Mouse (Mus musculus) MEL (cell line): ENCODE measurements around the gene Med4. TPM values are rescaled to one million over a fixed set of nuclear protein-coding genes. Genes with fewer than 3 reads are reported as not detected.

Experiments used
- DNase-seq: peaks from one replicate; pipeline ENCODE4 v3.0.0; 2011; ENCODE audit warnings: low read depth, low spot score
- H3K27ac ChIP-seq: 2 replicates; pipeline ENCODE4 v1.5.1; 2012; ENCODE audit warnings: low read depth, mild to moderate bottlenecking, control low read depth, low read length, moderate library complexity; ENCODE audit not compliant: control insufficient read depth
- H3K27me3 ChIP-seq, 2 experiments: fragments of 150-350 bp in 1 of 2; sonication (generic) in 1 of 2; 2 replicates each; pipeline ENCODE4 v1.6.1; 2012; ENCODE audit warnings: low read length in 2 of 2, mild to moderate bottlenecking in 2 of 2, improper control_type of control experiment in 1 of 2, moderate library complexity in 1 of 2; ENCODE audit not compliant: insufficient read depth in 2 of 2, control insufficient read depth in 1 of 2
- H3K36me3 ChIP-seq, 2 experiments: 2 replicates each; pipeline ENCODE4 v1.6.1; 2012 to 2014; ENCODE audit warnings: low read length in 2 of 2, improper control_type of control experiment in 1 of 2, inconsistent platforms in 1 of 2, mild to moderate bottlenecking in 1 of 2; ENCODE audit not compliant: insufficient read depth in 2 of 2, control insufficient read depth in 1 of 2
- H3K4me1 ChIP-seq, 2 experiments: fragments of 150-350 bp in 1 of 2; sonication (generic) in 1 of 2; 2 replicates each; pipeline ENCODE4 v1.6.1; 2012; ENCODE audit warnings: low read length in 2 of 2, improper control_type of control experiment in 1 of 2, mild to moderate bottlenecking in 1 of 2; ENCODE audit not compliant: insufficient read depth in 2 of 2, control insufficient read depth in 1 of 2
- H3K4me3 ChIP-seq, 2 experiments: fragments of 150-350 bp in 1 of 2; sonication (generic) in 1 of 2; 2 replicates each; pipeline ENCODE4 v1.5.1; 2012; ENCODE audit warnings: low read depth in 2 of 2, low read length in 2 of 2, mild to moderate bottlenecking in 2 of 2, moderate library complexity in 2 of 2, control low read depth in 1 of 2, improper control_type of control experiment in 1 of 2; ENCODE audit not compliant: control insufficient read depth in 1 of 2, insufficient read depth in 1 of 2
- H3K79me2 ChIP-seq: 2 replicates; pipeline ENCODE4 v1.6.1; 2012; ENCODE audit warnings: mild to moderate bottlenecking, low read length, moderate library complexity; ENCODE audit not compliant: control insufficient read depth, poor library complexity, insufficient read depth
- H3K9ac ChIP-seq: 2 replicates; pipeline ENCODE4 v1.6.1; 2012; ENCODE audit warnings: low read depth, mild to moderate bottlenecking, control low read depth, low read length, moderate library complexity; ENCODE audit not compliant: control insufficient read depth, poor library complexity, severe bottlenecking
- H3K9me3 ChIP-seq: fragments of 150-350 bp; sonication (generic); replicated peaks from 2 replicates; pipeline ENCODE4 v1.6.1; 2012; ENCODE audit warnings: mild to moderate bottlenecking, low read length, improper control_type of control experiment, moderate library complexity; ENCODE audit not compliant: insufficient read depth
- BHLHE40 ChIP-seq: IDR thresholded peaks from 2 replicates; pipeline ENCODE4 v1.6.1; 2012; ENCODE audit warnings: low read depth, mild to moderate bottlenecking, inconsistent platforms, low read length, improper control_type of control experiment, borderline replicate concordance
- CHD1 ChIP-seq: IDR thresholded peaks from 2 replicates; pipeline ENCODE4 v1.6.1; 2012; ENCODE audit warnings: low read depth, mild to moderate bottlenecking, inconsistent platforms, low read length, improper control_type of control experiment
- E2F4 ChIP-seq: IDR thresholded peaks from 2 replicates; pipeline ENCODE4 v1.6.1; 2011; ENCODE audit warnings: low read depth, low read length, improper control_type of control experiment, borderline replicate concordance
- ELF1 ChIP-seq: IDR thresholded peaks from 2 replicates; pipeline ENCODE4 v1.6.1; 2014; ENCODE audit warnings: low read depth, mild to moderate bottlenecking, inconsistent platforms, low read length, improper control_type of control experiment, moderate library complexity
- GABPA ChIP-seq: IDR thresholded peaks from 2 replicates; pipeline ENCODE4 v1.6.1; 2012; ENCODE audit warnings: low read depth, mild to moderate bottlenecking, inconsistent platforms, low read length, improper control_type of control experiment, moderate library complexity
- HCFC1 ChIP-seq: IDR thresholded peaks from 2 replicates; pipeline ENCODE4 v1.6.1; 2012; ENCODE audit warnings: low read depth, mild to moderate bottlenecking, inconsistent platforms, low read length, improper control_type of control experiment, moderate library complexity
- JUND ChIP-seq: IDR thresholded peaks from 2 replicates; pipeline ENCODE4 v1.6.1; 2011; ENCODE audit warnings: low read depth, mild to moderate bottlenecking, improper control_type of control experiment, low read length
- MAX ChIP-seq: IDR thresholded peaks from 2 replicates; pipeline ENCODE4 v1.6.1; 2011; ENCODE audit warnings: low read length, improper control_type of control experiment
- MAZ ChIP-seq: IDR thresholded peaks from 2 replicates; pipeline ENCODE4 v1.6.1; 2012; ENCODE audit warnings: low read depth, mild to moderate bottlenecking, inconsistent platforms, low read length, improper control_type of control experiment
- MEF2A ChIP-seq: IDR thresholded peaks from 2 replicates; pipeline ENCODE4 v1.6.1; 2014; ENCODE audit warnings: low read depth, mild to moderate bottlenecking, inconsistent platforms, low read length, improper control_type of control experiment; ENCODE audit not compliant: poor library complexity, insufficient replicate concordance, severe bottlenecking; ENCODE audit errors: extremely low read depth
- MXI1 ChIP-seq: IDR thresholded peaks from 2 replicates; pipeline ENCODE4 v1.6.1; 2011; ENCODE audit warnings: mild to moderate bottlenecking, low read depth, low read length, improper control_type of control experiment
- RAD21 ChIP-seq: IDR thresholded peaks from 2 replicates; pipeline ENCODE4 v1.6.1; 2011; ENCODE audit warnings: mild to moderate bottlenecking, low read depth, low read length, improper control_type of control experiment
- RCOR1 ChIP-seq: IDR thresholded peaks from 2 replicates; pipeline ENCODE4 v1.6.1; 2012; ENCODE audit warnings: low read depth, mild to moderate bottlenecking, inconsistent platforms, low read length, improper control_type of control experiment
- SIN3A ChIP-seq: IDR thresholded peaks from 2 replicates; pipeline ENCODE4 v1.6.1; 2012; ENCODE audit warnings: low read length, improper control_type of control experiment, inconsistent platforms
- TAL1 ChIP-seq: IDR thresholded peaks from 2 replicates; pipeline ENCODE4 v1.6.1; 2012; ENCODE audit warnings: mild to moderate bottlenecking, inconsistent platforms, low read length, moderate library complexity, mixed read lengths
- ZKSCAN1 ChIP-seq: IDR thresholded peaks from 2 replicates; pipeline ENCODE4 v1.6.1; 2012; ENCODE audit warnings: low read depth, mild to moderate bottlenecking, inconsistent platforms, low read length, improper control_type of control experiment, moderate library complexity
- ZMIZ1 ChIP-seq: IDR thresholded peaks from 2 replicates; pipeline ENCODE4 v1.6.1; 2012; ENCODE audit warnings: low read depth, mild to moderate bottlenecking, inconsistent platforms, low read length, improper control_type of control experiment, moderate library complexity
- polyA plus RNA-seq, 2 experiments: library from polyadenylated mRNA; stranded (reverse) in 1 of 2; unstranded in 1 of 2; fragments of >175 nt in 1 of 2; fragments of >200 nt in 1 of 2; gene quantifications; 2 replicates each; pipeline versions ENCODE4 v1.2.1 to v1.2.4; 2012; ENCODE audit warnings: low replicate concordance in 2 of 2, low read depth in 1 of 2; ENCODE audit not compliant: insufficient read length in 2 of 2, insufficient read depth in 1 of 2, missing spikeins in 1 of 2
- total RNA-seq: library from RNA; depleted of rRNA; stranded (reverse); fragments of 300-350 nt; gene quantifications from 2 replicates; pipeline ENCODE4 v1.2.3, GENCODE M21; 2012

The Med4 gene
- total and polyA plus RNA-seq, 3 experiments, result 62.2 to 69.2 TPM; not detected in 1

DNA sequence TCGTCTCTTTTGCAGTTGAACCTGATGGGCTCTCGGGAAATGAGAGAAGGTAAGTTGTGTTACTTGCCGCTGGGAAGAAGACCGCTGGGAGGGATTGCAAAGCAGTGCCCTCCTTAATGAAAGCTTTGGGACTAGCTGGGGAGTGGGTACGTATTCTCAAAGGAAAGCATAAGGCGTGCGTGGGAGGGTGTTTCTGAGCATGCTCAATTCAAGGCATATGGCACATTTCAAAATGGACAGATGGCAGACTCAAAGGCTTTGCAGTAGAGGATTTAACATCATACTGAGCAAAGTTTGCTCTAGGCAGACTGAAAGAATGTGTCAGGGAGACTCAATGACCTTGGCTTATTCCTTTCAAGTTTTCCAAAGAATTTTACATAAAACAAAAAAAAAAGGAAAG lies 40.3 kb upstream of the Med4 start:
- no peak for DNase-seq
- H3K4me1 ChIP-seq, result peaks cover 0 to 5% of the 10 kb centered on the region in 2 experiments; a peak in 2 of 4 replicates
- no peaks in the 10 kb centered on the region for H3K79me2 ChIP-seq
- TF ChIP-seq MAX (no peak), RAD21 (no peak), RCOR1 (no peak), MAZ (no peak), JUND (no peak), MEF2A (no peak), GABPA (no peak), MXI1 (no peak), SIN3A (no peak), E2F4 (no peak), ELF1 (no peak), CHD1 (no peak), ZKSCAN1 (no peak), BHLHE40 (no peak)
- H3K4me3 ChIP-seq, result no peak overlapping the region
- no peak overlapping the region for H3K27ac ChIP-seq
- no peak overlapping the region for H3K9ac ChIP-seq
- H3K36me3 ChIP-seq, result peaks cover 0 to 5% of the 10 kb centered on the region in 2 experiments; a peak in 2 of 4 replicates
- no peaks in the 10 kb centered on the region for H3K9me3 ChIP-seq
- peaks cover 2 to 3% of the 10 kb centered on the region in 2 experiments for H3K27me3 ChIP-seq

- no peak for DNase-seq
- Histone ChIP-seq H3K9ac (no peak overlapping the region), H3K27me3 (peaks cover 2 to 3% of the 10 kb centered on the region in 2 experiments), H3K4me3 (no peak overlapping the region), H3K4me1 (peaks cover 0 to 10% of the 10 kb centered on the region in 2 experiments; a peak in 2 of 4 replicates), H3K27ac (no peak overlapping the region), H3K79me2 (no peaks in the 10 kb centered on the region), H3K36me3 (peaks cover 0 to 8% of the 10 kb centered on the region in 2 experiments; a peak in 2 of 4 replicates), H3K9me3 (no peaks in the 10 kb centered on the region)
- TF ChIP-seq RAD21 (no peak), MAX (no peak), ZMIZ1 (no peak), HCFC1 (no peak), TAL1 (no peak)
Measured at GRCm38 (mm10) chr14:73470593-73470992, 39.2 kb upstream of the Med4 start.
